Mouse (Mus musculus): ENCODE data around the gene Trim41.
"Not testable (repeated sequence)": the region's sequence is repeated elsewhere in the genome, so short reads cannot be mapped to it uniquely, and the experiment has no call there.

DNA sequence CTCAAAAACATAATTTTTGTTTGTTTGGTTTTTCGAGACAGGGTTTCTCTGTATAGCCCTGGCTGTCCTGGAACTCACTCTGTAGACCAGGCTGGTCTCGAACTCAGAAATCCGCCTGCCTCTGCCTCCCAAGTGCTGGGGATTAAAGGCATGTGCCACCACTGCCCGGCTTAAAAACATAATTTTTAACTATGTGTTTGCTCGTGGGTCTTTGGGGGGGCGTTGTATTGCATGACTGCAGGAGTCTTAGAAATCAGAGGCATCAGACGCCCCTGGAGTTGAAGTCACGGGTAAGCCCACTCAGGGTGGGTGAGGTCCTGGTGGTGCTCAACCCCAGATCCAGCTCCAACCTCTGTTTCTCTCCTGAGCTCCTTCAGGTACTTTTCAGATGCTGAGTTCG lies 25.3 kb downstream of the Trim41 start:
- not testable (repeated sequence) for TF ChIP-seq POLR2A (IDR thresholded peaks at IDR 0.05; ENCODE audit: control insufficient read depth, low read depth, low read length); CTCF (IDR thresholded peaks at IDR 0.05; ENCODE audit: control insufficient read depth, insufficient read depth, insufficient replicate concordance, low read depth, low read length)
